Mouse (Mus musculus): Measurements from ENCODE around the gene Tanc2.

DNA sequence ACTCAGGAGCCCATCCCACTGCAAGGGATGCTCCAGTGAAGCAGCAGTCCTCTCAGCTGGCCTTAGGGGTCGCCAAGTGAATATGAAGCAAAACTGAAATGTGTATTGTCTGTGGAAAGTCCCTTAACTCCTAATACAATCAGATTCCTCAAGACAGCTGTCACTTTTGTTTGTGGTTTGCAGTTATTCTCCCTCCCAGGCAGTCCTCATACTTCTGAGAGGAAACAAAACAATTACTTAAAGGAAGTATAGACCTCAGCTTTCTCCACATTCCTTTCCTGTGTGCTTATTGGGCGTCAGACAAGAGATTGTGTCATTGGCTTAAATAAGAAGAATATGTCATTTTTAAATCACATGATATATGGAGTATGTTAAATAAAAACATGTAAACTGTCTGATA lies 311.7 kb downstream of the Tanc2 start:
- no peak for TF ChIP-seq CTCF (IDR thresholded peaks at IDR 0.05; ENCODE audit: borderline replicate concordance, insufficient read depth, low read depth, low read length)
- TF ChIP-seq POLR2A (IDR thresholded peaks at IDR 0.05; ENCODE audit: borderline replicate concordance, insufficient read depth, low read length): no peak
